Mouse (Mus musculus): ENCODE measurements around the gene Ccdc191.

DNA sequence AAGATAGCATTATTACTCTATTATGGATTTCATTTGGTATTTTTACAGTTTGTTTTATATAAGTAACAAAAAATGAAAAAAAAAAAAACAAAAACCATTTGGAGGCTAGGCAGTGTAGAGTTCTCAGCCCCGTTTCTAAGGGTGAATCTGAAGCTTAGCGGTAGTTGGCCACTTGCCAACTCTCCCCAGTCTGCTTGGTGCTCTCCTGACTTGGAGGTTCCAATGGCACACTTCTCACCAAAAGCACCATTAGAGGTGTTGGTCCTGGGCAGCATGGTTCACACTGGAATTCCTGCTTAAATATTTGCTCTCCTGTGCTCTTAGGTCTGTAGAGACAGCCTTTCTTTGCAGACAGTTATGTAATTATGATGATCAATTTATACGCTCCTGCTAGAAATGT is 45.8 kb downstream of the Ccdc191 start:
- TF ChIP-seq CTCF (IDR thresholded peaks at IDR 0.05; ENCODE audit: control insufficient read depth, insufficient read depth, low read length) (no peak), POLR2A (IDR thresholded peaks at IDR 0.05; ENCODE audit: borderline replicate concordance, control insufficient read depth, low read depth, low read length) (no peak)

Data from bone marrow, adult 2 months (tissue).